Mouse (Mus musculus) right cerebral cortex, adult 18-20 months (tissue): ENCODE measurements at regions not wholly inside any gene's neighbourhood (a gene's known extent, or its start where the extent isn't known, plus 50 kb on each side); places are given as distances from the start of the nearest gene placed in this dataset.

Source experiments
- DNase-seq: peaks from one replicate; pipeline ENCODE4 v3.0.0; 2022; ENCODE audit warnings: mixed read lengths

DNA sequence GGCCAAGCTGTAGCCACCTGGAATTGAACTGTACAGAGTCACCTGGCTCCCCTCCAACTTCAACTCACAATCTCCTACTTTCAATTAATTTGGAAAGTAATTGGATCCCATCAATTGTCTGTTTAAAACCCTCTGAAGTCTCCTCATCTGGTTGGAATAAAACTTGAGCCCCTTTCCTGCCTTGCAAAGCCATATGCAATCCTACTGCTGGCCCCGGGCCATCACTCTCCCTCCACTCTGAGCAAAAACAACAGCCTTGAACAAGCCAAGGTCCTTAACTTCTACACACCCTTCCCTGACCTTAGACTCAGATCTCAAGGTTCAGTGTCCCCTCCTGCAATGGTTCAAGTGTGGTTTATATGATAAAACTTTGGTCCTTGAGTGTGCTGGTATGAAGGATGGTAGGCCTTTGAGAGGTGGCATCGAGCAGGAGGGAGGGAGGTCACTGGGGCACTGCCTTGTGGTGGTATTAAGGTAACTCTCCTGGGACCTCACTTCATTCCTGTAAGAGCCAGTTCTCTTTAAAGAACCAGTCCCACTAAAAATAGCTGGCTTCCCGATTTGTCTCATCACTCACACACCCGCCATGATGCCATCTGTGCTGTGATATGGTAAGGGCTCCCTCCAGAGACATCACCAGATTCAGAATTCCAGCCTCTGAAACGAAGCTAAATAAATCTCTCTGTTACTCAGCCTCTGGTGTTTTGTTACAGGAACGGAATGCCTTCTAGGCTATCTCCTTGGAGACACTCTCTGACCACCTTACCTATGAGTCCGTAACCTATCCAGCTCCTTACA lies 112.0 kb upstream of the Zmiz1 start:
- DNase-seq, result peak; percentile 83

- DNase-seq, result peak; percentile 22
Measured at GRCm38 (mm10) chr14:25350282-25350964, 108.6 kb upstream of the Zmiz1 start.

DNA sequence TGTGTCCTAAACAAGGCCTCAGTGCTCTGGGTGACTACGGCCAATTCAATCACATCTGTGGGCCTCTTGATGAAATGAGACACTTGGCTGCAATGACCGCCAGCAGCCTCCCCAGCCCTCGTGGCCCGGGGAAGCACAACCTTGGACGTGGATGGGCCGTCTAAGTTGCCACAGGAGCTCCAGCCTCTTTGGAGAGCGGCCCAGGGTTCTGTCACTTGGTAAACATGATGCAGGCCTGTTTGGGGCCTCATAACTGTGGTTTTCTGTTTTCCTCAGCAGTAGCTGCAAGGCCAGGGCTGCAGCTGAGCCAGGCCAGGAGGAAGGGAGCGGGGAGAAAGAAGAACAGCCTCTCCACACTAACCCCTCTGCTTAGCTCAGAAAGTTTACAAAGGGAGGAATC lies 105.2 kb upstream of the Zmiz1 start:
- peak; percentile 17 for DNase-seq

DNA sequence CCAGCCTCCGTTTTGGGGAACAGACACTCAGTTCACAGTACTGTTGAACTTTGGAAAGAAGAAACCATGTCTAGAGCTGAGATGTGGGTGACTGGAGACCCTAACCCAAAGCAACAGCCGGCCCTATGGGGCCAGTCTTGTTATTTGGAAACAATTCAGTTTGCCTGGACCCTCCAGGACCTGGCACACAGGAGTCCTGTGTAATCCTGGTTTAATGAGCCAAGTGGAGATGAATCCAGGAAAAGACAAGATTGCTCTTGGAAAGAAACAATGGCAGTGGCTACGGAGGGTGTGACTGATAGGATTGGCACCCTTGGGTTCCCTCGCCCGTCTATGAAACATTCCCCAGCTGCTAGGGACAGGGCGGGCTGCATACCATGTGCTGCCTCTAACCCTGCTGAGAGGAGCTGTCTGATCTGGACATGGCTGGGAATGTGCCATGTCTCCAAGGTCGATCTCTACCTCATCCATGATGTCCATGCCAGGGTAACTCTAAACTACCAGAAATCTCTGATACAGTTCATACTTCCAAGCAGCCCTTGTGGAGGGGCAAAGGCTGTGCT lies 104.6 kb upstream of the Zmiz1 start:
- no peak for DNase-seq

DNA sequence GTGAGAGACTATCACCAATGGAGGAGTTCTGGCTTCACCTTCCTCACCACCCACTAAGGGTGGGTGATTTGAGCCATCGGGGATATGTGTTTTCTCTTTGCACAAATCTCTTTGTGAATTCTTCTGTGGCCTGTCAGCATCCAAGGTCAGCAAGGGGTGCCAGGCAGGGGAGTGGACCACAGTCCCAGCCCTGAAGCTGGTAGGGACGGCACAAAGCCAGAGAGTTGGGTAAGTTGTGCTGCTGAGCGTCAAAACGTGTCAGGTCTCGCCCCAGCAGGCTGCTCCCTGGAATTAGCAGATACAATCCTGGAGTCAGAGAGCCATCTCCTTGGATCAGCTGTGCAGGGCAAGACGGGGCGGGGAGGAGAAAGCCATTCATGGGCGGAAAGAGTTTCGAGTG lies 101.2 kb upstream of the Zmiz1 start:
- DNase-seq, result no peak

DNA sequence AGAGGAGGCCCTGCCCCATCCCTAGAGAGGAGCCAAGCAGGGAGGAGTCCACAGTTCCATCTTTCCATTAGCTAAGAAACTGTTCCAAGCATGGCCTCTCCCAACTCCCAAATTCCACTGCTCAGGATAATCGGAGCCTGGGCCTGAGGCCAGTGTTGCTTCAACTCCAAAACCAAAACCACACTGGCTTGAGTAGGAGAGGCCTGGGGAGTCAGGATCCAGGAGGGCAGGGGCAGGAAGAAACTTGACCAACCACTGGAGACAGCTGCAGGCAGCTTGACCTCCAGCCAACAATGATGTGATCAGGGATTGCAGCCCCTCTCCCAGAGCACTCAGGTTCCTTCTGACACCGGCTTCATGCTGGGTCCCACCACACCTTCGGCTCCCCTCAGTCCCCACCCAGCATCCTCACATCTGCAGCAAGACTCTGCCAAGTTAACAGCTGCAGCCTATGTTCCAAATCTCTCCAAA lies 99.1 kb upstream of the Zmiz1 start:
- DNase-seq, result no peak

- DNase-seq, result peak; percentile 34
Measured at GRCm38 (mm10) chr14:25360726-25361125, 98.3 kb upstream of the Zmiz1 start.

GRCm38 (mm10) chr14:25361129-25361528 lies 97.9 kb upstream of the Zmiz1 start:
- DNase-seq, result no peak

- no peak for DNase-seq
Measured at GRCm38 (mm10) chr14:25362771-25363170, 96.2 kb upstream of the Zmiz1 start.

DNA sequence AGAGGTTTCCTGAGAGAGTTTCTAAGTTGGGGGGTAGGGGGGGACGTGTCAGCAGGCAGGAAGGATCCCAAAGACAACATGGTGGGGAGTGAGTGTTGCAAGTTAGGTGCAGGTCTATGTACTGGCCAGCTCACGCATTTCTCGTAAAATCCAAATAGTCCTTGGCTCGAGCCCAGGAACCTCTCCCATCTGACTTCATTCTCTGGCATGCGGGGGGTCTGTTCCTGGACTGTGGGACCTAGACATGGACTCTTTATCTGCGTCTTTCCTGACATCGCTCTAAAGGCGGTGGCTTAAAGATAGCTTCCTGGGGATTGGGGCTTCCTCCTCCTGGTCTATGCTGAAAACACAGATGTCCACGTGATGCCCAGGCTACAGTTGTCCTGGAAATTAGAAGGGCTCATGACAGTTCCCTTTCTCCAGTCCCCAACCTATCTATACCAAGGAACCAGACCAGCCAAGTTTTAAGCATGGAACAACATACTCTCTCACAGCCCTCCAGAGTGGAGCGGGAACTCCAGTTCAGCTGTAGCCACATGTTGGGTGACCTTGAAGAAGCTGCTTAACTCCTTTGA lies 93.7 kb upstream of the Zmiz1 start:
- no peak for DNase-seq

DNA sequence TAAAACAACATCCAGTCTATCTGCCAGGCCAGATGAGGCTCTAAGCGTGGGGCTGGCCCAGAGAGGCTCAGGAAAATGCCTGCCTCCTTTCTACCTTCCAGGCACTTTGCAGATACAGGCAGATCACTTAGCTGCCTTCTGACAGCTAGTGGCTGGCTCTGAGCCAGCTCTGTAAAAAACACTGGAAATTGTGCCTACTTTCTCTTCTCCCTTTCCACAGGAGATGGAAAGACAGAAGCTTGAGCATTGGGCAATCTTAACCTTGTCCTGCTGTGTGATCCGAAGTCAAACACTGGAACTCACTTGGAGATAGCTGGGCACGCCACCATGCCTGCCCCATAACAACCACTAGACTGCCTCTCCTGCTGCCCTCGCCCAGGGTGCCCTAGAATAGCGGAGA lies 93.0 kb upstream of the Zmiz1 start:
- peak; percentile 18 for DNase-seq

DNA sequence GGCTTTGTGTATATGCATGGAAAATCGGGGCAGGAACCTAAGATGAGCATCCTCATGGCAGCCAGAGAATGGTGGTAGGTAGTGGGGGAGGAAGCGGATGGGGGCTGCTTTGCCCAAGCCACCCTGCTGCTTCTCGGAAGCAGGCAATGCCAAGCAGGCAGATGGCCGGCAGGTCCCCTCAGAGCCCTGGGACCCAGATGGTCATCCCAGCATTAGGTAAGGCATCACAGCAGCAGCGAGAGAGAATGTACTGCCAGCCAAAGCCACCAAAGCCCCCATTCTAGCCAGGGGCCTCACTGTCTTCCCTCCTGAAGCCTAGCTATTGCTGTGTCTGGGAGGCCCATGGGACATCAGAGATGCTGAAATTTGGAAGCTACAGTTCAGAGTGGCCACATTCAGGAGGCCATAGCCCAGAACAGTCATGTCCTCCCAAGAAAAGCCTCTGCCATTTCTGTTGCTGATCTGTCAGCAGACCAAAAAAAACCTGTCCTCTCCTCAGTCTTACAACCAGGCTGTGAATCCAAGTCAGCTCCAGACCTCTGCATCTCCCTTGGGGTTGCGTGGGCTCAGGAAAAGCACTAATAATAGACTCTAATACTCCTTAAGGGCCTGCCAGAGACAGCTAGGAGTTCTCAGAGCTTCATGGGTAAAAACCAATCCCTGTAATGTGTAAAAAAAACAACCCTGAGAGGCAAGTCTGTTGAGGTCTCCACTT lies 88.5 kb upstream of the Zmiz1 start:
- DNase-seq, result no peak

GRCm38 (mm10) chr14:25371021-25371400 lies 88.0 kb upstream of the Zmiz1 start:
- DNase-seq, result no peak

DNA sequence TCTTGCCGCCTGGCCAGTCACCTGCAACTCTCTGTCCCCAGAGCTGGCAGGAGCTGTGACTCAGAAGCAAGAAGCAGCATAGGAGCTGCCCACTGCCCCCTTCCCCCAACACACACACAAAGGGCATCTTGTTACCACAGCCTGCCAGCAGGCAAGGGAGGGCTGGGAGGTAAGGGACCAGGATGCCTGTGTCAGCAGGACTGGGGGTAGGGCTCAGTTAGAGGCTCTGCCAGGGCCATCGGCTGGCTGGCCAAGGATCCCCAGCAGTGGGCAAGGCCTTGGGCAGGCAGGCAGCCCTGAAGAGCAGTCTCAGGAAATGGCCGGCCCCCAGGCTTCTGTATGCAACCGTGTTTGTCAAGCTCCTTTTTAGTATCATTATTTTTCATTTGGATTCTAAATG lies 87.3 kb upstream of the Zmiz1 start:
- peak; percentile 67 for DNase-seq

DNA sequence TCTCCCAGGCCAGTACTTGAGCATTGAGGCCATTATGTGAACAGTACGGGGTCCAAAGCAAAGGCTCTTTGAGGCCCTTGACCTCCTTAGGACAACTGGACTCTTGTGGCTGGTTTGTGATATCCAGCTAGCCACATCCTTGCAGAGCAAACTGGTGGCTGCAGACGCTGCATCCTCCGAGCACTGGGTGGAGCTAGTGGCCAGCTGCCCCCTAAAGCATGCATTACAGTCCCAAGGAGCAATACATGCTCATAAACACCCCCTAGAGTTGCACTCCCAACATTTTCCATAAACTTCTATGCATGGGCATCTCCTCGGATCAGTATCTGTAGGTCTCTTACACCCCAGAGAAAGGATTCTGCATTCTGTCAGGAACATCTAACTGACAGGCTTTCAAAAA lies 86.4 kb upstream of the Zmiz1 start:
- DNase-seq, result no peak

GRCm38 (mm10) chr14:25373167-25373566 lies 85.8 kb upstream of the Zmiz1 start:
- no peak for DNase-seq

DNA sequence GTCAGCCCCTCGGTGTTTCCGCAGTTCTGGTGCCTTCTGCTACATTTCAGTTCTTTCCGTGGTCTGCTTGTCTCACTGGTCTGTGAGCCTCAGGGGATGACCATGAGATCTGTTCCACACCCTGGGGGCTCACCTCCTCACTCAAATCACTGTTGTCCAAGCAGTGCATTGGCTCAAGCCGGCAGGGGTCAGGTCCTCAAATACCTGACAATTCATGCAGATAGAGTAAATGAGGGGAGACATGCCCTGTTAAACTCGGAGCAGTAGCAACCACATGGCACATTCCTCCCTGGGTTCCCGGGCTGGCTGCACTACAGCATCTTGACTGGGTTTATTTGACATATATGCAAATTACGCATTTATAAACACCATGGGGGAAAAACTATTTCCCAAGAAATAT lies 84.0 kb upstream of the Zmiz1 start:
- no peak for DNase-seq

DNA sequence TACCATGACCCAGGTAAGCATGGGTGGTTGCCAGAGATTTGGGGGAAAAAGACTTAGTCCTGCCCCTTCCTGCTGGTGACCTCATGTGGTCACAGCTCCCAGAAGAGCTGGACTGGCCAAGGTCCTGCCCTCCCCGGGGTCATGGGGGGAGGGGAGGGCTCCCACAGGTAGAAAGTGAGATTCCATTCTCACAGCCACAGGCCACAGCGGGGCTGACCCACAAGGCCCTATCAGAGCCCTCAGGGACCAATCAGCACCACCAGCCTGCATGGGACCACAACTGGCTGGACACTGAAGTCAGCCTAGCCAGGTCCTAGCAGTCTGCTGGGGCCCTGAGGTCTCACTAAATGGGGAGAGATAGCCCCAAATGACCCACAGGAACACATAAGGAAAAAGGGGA lies 81.9 kb upstream of the Zmiz1 start:
- no peak for DNase-seq

GRCm38 (mm10) chr14:25377554-25377899 lies 81.5 kb upstream of the Zmiz1 start:
- no peak for DNase-seq

- peak; percentile 89 for DNase-seq
Measured at GRCm38 (mm10) chr14:25377900-25378716, 80.9 kb upstream of the Zmiz1 start.

- peak; percentile 60 for DNase-seq
Measured at GRCm38 (mm10) chr14:25378717-25379224, 80.2 kb upstream of the Zmiz1 start.
